Mouse (Mus musculus) small intestine, adult 2 months (tissue): ENCODE data around the gene Ncapd3. TPM values are rescaled to one million over a fixed set of nuclear protein-coding genes. Genes with fewer than 3 reads are reported as not detected.

Experiments
- H3K27ac ChIP-seq: fragments of 200-500 bp; 2 replicates; pipeline ENCODE4 v1.5.1; 2012; ENCODE audit warnings: low read depth, low read length, control low read depth, inconsistent platforms; ENCODE audit not compliant: insufficient read depth
- H3K27me3 ChIP-seq: fragments of 200-500 bp; 2 replicates; pipeline ENCODE4 v1.6.1; 2012; ENCODE audit warnings: mild to moderate bottlenecking, moderate library complexity, low read length, inconsistent platforms; ENCODE audit not compliant: control insufficient read depth, insufficient read depth
- H3K36me3 ChIP-seq: fragments of 200-500 bp; 2 replicates; pipeline ENCODE4 v1.6.1; 2012; ENCODE audit warnings: mild to moderate bottlenecking, low read length, control low read depth, inconsistent platforms; ENCODE audit not compliant: control insufficient read depth, insufficient read depth
- H3K4me1 ChIP-seq: fragments of 200-500 bp; 2 replicates; pipeline ENCODE4 v1.6.1; 2012; ENCODE audit warnings: low read length, inconsistent platforms, mixed read lengths; ENCODE audit not compliant: control insufficient read depth, insufficient read depth, insufficient read length
- H3K4me3 ChIP-seq: fragments of 200-500 bp; 2 replicates; pipeline ENCODE4 v1.5.1; 2012; ENCODE audit warnings: low read depth, mild to moderate bottlenecking, control low read depth, inconsistent platforms, low read length, moderate library complexity
- CTCF ChIP-seq: fragments of 200-500 bp; IDR thresholded peaks from 2 replicates; pipeline ENCODE4 v1.5.1; 2012; ENCODE audit warnings: low read depth, mild to moderate bottlenecking, control low read depth, inconsistent platforms, low read length, moderate library complexity, mixed read lengths; ENCODE audit not compliant: insufficient replicate concordance, insufficient read length; ENCODE audit errors: extremely low read depth
- POLR2A ChIP-seq: fragments of 200-500 bp; IDR thresholded peaks from 2 replicates; pipeline ENCODE4 v1.6.1; 2012; ENCODE audit warnings: low read depth, mild to moderate bottlenecking, control low read depth, inconsistent platforms, low read length, moderate library complexity
- WGBS: fragments of 180-500 bp; shearing (Covaris S2); methylation state at CpG from one replicate; pipeline ENCODE4 v1.1.7; 2018; 5-methylcytosine and 5-hydroxymethylcytosine counted together
- polyA plus RNA-seq: library from polyadenylated mRNA; depleted of rRNA; stranded (reverse); fragments of >200 nt; gene quantifications from 2 replicates; pipeline ENCODE4 v1.2.3, GENCODE M21; 2012; rRNA removed

The Ncapd3 gene
- polyA plus RNA-seq, 1 experiment: 13.2 TPM

DNA sequence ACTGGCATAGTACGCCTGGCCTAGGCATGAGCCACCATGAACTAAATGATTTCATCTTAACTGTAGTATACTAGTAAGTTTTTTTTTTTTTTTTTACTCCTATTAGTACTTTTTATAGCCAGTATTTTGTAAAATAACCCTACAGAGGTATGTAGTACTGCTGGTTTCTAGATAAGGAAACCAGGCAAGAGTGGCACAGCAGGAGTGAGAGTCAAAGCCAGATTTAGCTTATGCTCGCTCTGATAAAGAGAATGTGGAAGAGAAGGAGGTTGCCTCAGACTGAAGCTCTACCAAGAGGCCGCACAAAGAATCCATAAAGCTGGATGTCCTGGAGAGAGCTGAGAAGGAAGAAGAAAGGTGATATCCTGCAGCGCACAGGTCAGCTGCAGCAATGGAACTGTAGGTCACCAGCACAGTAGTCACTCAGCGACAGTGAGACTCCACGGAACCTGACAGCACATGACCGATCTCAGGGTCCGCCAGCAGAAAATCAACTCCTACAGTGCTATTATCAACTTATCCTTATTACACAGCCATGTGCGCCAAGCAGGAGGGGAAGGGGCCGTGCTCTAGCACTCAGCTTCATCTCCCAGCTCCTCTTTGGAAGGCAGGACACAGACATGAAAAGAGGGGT lies 110.6 kb downstream of the Ncapd3 start:
- no peaks in the 10 kb centered on the region for H3K4me1 ChIP-seq
- H3K36me3 ChIP-seq: no peaks in the 10 kb centered on the region
- no peak for TF ChIP-seq POLR2A
- TF ChIP-seq CTCF: no peak
- no peak overlapping the region for H3K4me3 ChIP-seq
- no peaks in the 10 kb centered on the region for H3K27me3 ChIP-seq
- H3K27ac ChIP-seq: no peak overlapping the region
- whole genome bisulfite sequencing: 94% methylated on average over 10 of the region's 10 CpGs

DNA sequence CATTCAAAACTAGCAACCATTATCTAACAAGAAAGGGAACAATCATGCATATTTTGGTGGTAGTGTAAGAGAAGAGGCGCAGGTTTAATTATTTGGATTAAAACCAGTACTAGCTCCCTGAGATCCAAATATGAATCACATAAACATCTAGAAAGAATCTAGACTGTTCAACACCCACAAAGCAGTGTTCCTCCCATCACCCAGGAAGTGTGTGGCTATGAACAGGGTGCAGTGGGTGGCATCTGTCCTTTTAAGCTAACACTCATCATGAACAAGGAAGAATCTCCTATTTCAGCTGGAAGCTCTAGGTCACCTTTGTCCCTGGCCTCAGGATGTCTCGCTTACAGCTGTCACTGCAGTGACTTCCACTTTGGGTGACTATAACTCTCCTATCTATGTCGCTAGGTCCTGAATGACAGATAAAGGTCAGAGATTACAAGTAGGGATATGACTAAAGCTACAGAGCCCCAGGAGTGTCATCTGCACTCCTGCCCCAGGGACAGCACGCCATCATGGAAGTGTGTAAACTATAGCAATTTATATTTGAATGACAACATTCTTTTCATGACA lies 114.4 kb downstream of the Ncapd3 start:
- 69% methylated on average over 4 of the region's 4 CpGs for WGBS
- TF ChIP-seq CTCF (no peak), POLR2A (no peak)
- Histone ChIP-seq H3K36me3 (no peaks in the 10 kb centered on the region), H3K27ac (no peak overlapping the region), H3K4me3 (no peak overlapping the region), H3K27me3 (no peaks in the 10 kb centered on the region), H3K4me1 (no peaks in the 10 kb centered on the region)

Other genes with a start within 250 kb of the Ncapd3 start
- 0.05 and 0.33 TPM in 2 replicates for gene Glb1l2, start 223.7 kb upstream of the Ncapd3 start, polyA plus RNA-seq
- not detected in 2 replicates for gene Glb1l3, start 169.3 kb upstream of the Ncapd3 start, polyA plus RNA-seq
- not detected in 2 replicates for gene Gm1110, start 107.1 kb upstream of the Ncapd3 start, polyA plus RNA-seq
- gene Acad8, start 30.6 kb upstream of the Ncapd3 start, polyA plus RNA-seq: 6.1 and 7.4 TPM in 2 replicates
- gene Thyn1, start 30.5 kb upstream of the Ncapd3 start, polyA plus RNA-seq: 2.0 and 2.1 TPM in 2 replicates
- gene Vps26b, start 110 bp upstream of the Ncapd3 start, polyA plus RNA-seq: 16.2 and 28.1 TPM in 2 replicates
- 2.9 and 3.5 TPM in 2 replicates for gene Jam3, start 125.2 kb downstream of the Ncapd3 start, polyA plus RNA-seq